Mouse (Mus musculus) MEL (cell line): Measurements from ENCODE around the gene Cadm4.

Experiments
- CTCF ChIP-seq, 3 experiments: IDR thresholded peaks in 2 of 3; conservative IDR thresholded peaks in 1 of 3; 2 replicates each; pipeline ENCODE4 v1.5.1; 2011 to 2012; ENCODE audit warnings: low read length in 3 of 3, low read depth in 2 of 3, mild to moderate bottlenecking in 2 of 3, improper control_type of control experiment in 1 of 3, inconsistent platforms in 1 of 3, mixed read lengths in 1 of 3, moderate library complexity in 1 of 3; ENCODE audit not compliant: control insufficient read depth in 1 of 3, insufficient read depth in 1 of 3, poor library complexity in 1 of 3, severe bottlenecking in 1 of 3
- POLR2A ChIP-seq, 2 experiments: IDR thresholded peaks; 2 replicates each; pipeline ENCODE4 v1.6.1; 2011 to 2012; ENCODE audit warnings: low read length in 2 of 2, mild to moderate bottlenecking in 2 of 2, control low read depth in 1 of 2, improper control_type of control experiment in 1 of 2, low read depth in 1 of 2, moderate library complexity in 1 of 2; ENCODE audit not compliant: control insufficient read depth in 1 of 2, insufficient read depth in 1 of 2, poor library complexity in 1 of 2
- ZMIZ1 ChIP-seq: IDR thresholded peaks from 2 replicates; pipeline ENCODE4 v1.6.1; 2012; ENCODE audit warnings: low read depth, mild to moderate bottlenecking, inconsistent platforms, low read length, improper control_type of control experiment, moderate library complexity

GRCm38 (mm10) chr7:24546068-24546614, 64.3 kb downstream of the Cadm4 start, which contains the start of the genes Pinlyp and Xrcc1:
- no peak for TF ChIP-seq CTCF (IDR thresholded peaks at IDR 0.05 in 2 of 3, conservative IDR thresholded peaks at IDR 0.05 in 1 of 3; ENCODE audit: control insufficient read depth in 1 of 3, insufficient read depth in 1 of 3, low read depth in 2 of 3, low read length in 3 of 3, poor library complexity in 1 of 3, severe bottlenecking in 1 of 3)
- no peak for TF ChIP-seq ZMIZ1
- TF ChIP-seq POLR2A (IDR thresholded peaks at IDR 0.05; ENCODE audit: control insufficient read depth in 1 of 2, insufficient read depth in 1 of 2, low read depth in 1 of 2, low read length in 2 of 2, poor library complexity in 1 of 2) = 0 out of 4 replicates have a peak, but pooled peaks of 1 of the 2 experiments have one; percentile 13
